Mouse (Mus musculus) stomach, embryonic 14.5 days (tissue): ENCODE results near the gene Gm5447. TPM values are rescaled to one million over a fixed set of nuclear protein-coding genes. Genes with fewer than 3 reads are reported as not detected.

Experiments used
- ATAC-seq: fragments of 200-750 bp; cut with Nextera tagmentation; 2 replicates; pipeline ENCODE4 v1.8.0; 2017; ENCODE audit warnings: low read depth, moderate TSS enrichment; ENCODE audit not compliant: insufficient number of reproducible peaks, insufficient read depth, low FRiP score
- H3K27ac ChIP-seq: fragments of 300-500 bp; sonication (generic); 2 replicates; pipeline ENCODE4 v1.5.1; 2014; ENCODE audit warnings: mild to moderate bottlenecking, low read length, moderate library complexity, mixed read lengths
- H3K27me3 ChIP-seq: fragments of 300-500 bp; sonication (generic); 2 replicates; pipeline ENCODE4 v1.6.1; 2014; ENCODE audit warnings: low read length, control low read depth, mixed read lengths; ENCODE audit not compliant: control insufficient read depth, insufficient read depth
- H3K36me3 ChIP-seq: fragments of 300-500 bp; sonication (generic); 2 replicates; pipeline ENCODE4 v1.6.1; 2014; ENCODE audit warnings: mild to moderate bottlenecking, control low read depth, low read length, moderate library complexity, mixed read lengths; ENCODE audit not compliant: control insufficient read depth, insufficient read depth
- H3K4me1 ChIP-seq: fragments of 300-500 bp; sonication (generic); 2 replicates; pipeline ENCODE4 v1.6.1; 2014; ENCODE audit warnings: low read length, control low read depth, mixed read lengths; ENCODE audit not compliant: control insufficient read depth, insufficient read depth
- H3K4me2 ChIP-seq: fragments of 300-500 bp; sonication (generic); replicated peaks from 2 replicates; pipeline ENCODE4 v1.6.1; 2014; ENCODE audit warnings: low read depth, low read length, control low read depth
- H3K4me3 ChIP-seq: fragments of 300-500 bp; sonication (generic); 2 replicates; pipeline ENCODE4 v1.5.1; 2014; ENCODE audit warnings: low read depth, low read length, control low read depth
- H3K9ac ChIP-seq: fragments of 300-500 bp; sonication (generic); replicated peaks from 2 replicates; pipeline ENCODE4 v1.6.1; 2014; ENCODE audit warnings: low read depth, mild to moderate bottlenecking, control low read depth, low read length, moderate library complexity, mixed read lengths
- H3K9me3 ChIP-seq: fragments of 300-500 bp; sonication (generic); 2 replicates; pipeline ENCODE4 v1.6.1; 2016; ENCODE audit warnings: low read depth, low read length, control low read depth; ENCODE audit not compliant: control insufficient read depth
- WGBS: fragments of 180-500 bp; shearing (Covaris S2); extraction: QIAGEN DNeasy Blood & Tissue Kit; methylation state at CpG from one replicate; pipeline ENCODE4 v1.1.7; 2014; 5-methylcytosine and 5-hydroxymethylcytosine counted together
- polyA plus RNA-seq: library from polyadenylated mRNA; unstranded; fragments of >200 nt; fragmentation: Nextera tagmentation; extraction: Ambion mirVana; gene quantifications from 2 replicates; pipeline ENCODE4 v1.2.1, GENCODE M21; 2014

Gene Gm5447
- polyA plus RNA-seq, 1 experiment from 2014 or later = 0.13 TPM

- H3K9ac ChIP-seq = peak overlapping the region; percentile 28; the same call in 1 of the 2 replicates
- H3K4me1 ChIP-seq = peaks cover 7% of the 10 kb centered on the region; the same call in 1 of the 2 replicates
- ATAC-seq = peak; percentile 25; the same call in 1 of the 2 replicates
- H3K27ac ChIP-seq = peak overlapping the region; percentile 22; the same call in 1 of the 2 replicates
- H3K9me3 ChIP-seq = no peaks in the 10 kb centered on the region
- H3K4me2 ChIP-seq = peak overlapping the region; percentile 66
- WGBS = 23% methylated on average over 5 of the region's 5 CpGs
- peak overlapping the region; percentile 93 for H3K4me3 ChIP-seq
- no peaks in the 10 kb centered on the region for H3K36me3 ChIP-seq
- no peaks in the 10 kb centered on the region for H3K27me3 ChIP-seq
These were observed 235 bp downstream of the Gm5447 start for GRCm38 (mm10) chr13:30974247-30974630.

- Histone ChIP-seq H3K9me3 (no peaks in the 10 kb centered on the region), H3K36me3 (no peaks in the 10 kb centered on the region), H3K27me3 (no peaks in the 10 kb centered on the region), H3K9ac (no peak overlapping the region), H3K4me3 (no peak overlapping the region), H3K4me1 (peaks cover 7% of the 10 kb centered on the region; the same call in 1 of the 2 replicates), H3K27ac (no peak overlapping the region), H3K4me2 (no peak overlapping the region)
- WGBS = 31% methylated on average over 8 of the region's 8 CpGs
- no peak for ATAC-seq
These were observed 2.6 kb downstream of the Gm5447 start for GRCm38 (mm10) chr13:30976536-30977084.

- no peak for ATAC-seq
These were observed 4.2 kb downstream of the Gm5447 start for GRCm38 (mm10) chr13:30978224-30978623.

GRCm38 (mm10) chr13:30981666-30982065 is 7.7 kb downstream of the Gm5447 start:
- Histone ChIP-seq H3K4me1 (0 out of 2 replicates have a peak, but pooled peaks cover 4% of the 10 kb centered on the region), H3K27me3 (no peaks in the 10 kb centered on the region), H3K27ac (no peak overlapping the region), H3K4me3 (no peak overlapping the region), H3K36me3 (no peaks in the 10 kb centered on the region), H3K4me2 (no peak overlapping the region), H3K9ac (no peak overlapping the region), H3K9me3 (no peaks in the 10 kb centered on the region)
- ATAC-seq = no peak
- WGBS = 80% methylated on average over 1 of the region's 1 CpGs

More at GRCm38 (mm10) chr13:30978224-30978623, 4.2 kb downstream of the Gm5447 start:
- H3K36me3 ChIP-seq = no peaks in the 10 kb centered on the region
- WGBS = 61% methylated on average over 4 of the region's 4 CpGs
- peaks cover 5% of the 10 kb centered on the region; the same call in 1 of the 2 replicates for H3K4me1 ChIP-seq
- no peaks in the 10 kb centered on the region for H3K9me3 ChIP-seq
- no peak overlapping the region for H3K4me3 ChIP-seq
- H3K9ac ChIP-seq = no peak overlapping the region
- H3K27me3 ChIP-seq = no peaks in the 10 kb centered on the region
- H3K27ac ChIP-seq = no peak overlapping the region
- H3K4me2 ChIP-seq = no peak overlapping the region

GRCm38 (mm10) chr13:30985275-30985597 is 11.2 kb downstream of the Gm5447 start:
- H3K36me3 ChIP-seq = no peaks in the 10 kb centered on the region
- 18% methylated on average over 13 of the region's 13 CpGs for WGBS
- 0 out of 2 replicates have a peak, but pooled peaks cover 9% of the 10 kb centered on the region for H3K4me1 ChIP-seq
- no peak for ATAC-seq
- H3K4me2 ChIP-seq = peak overlapping the region; percentile 66
- H3K4me3 ChIP-seq = peak overlapping the region; percentile 29
- no peaks in the 10 kb centered on the region for H3K9me3 ChIP-seq
- H3K9ac ChIP-seq = peak overlapping the region; percentile 48
- H3K27ac ChIP-seq = peak overlapping the region; percentile 81
- H3K27me3 ChIP-seq = no peaks in the 10 kb centered on the region

- H3K36me3 ChIP-seq = no peaks in the 10 kb centered on the region
- H3K9ac ChIP-seq = peak overlapping the region; percentile 48
- H3K4me3 ChIP-seq = peak overlapping the region; percentile 29
- 17% methylated on average over 27 of the region's 27 CpGs for WGBS
- H3K27me3 ChIP-seq = no peaks in the 10 kb centered on the region
- peak overlapping the region; percentile 66 for H3K4me2 ChIP-seq
- peaks cover 12% of the 10 kb centered on the region; the same call in 1 of the 2 replicates for H3K4me1 ChIP-seq
- peak overlapping the region; percentile 81 for H3K27ac ChIP-seq
- H3K9me3 ChIP-seq = no peaks in the 10 kb centered on the region
- ATAC-seq = peak; percentile 34; the same call in 1 of the 2 replicates
These were observed 11.8 kb downstream of the Gm5447 start for GRCm38 (mm10) chr13:30985598-30986466.

- Histone ChIP-seq H3K9me3 (no peaks in the 10 kb centered on the region), H3K27ac (0 out of 2 replicates have a peak overlapping the region, but pooled peaks have one; percentile 18), H3K4me1 (peaks cover 12% of the 10 kb centered on the region; the same call in 1 of the 2 replicates), H3K36me3 (no peaks in the 10 kb centered on the region), H3K4me3 (no peak overlapping the region), H3K27me3 (no peaks in the 10 kb centered on the region), H3K4me2 (no peak overlapping the region), H3K9ac (no peak overlapping the region)
- no peak for ATAC-seq
- WGBS = 62% methylated on average over 10 of the region's 10 CpGs
These were observed 13.0 kb downstream of the Gm5447 start for GRCm38 (mm10) chr13:30986934-30987455.

GRCm38 (mm10) chr13:30987686-30988085 is 13.7 kb downstream of the Gm5447 start:
- H3K4me1 ChIP-seq = peaks cover 12% of the 10 kb centered on the region; the same call in 1 of the 2 replicates
- H3K9ac ChIP-seq = no peak overlapping the region
- 80% methylated on average over 2 of the region's 2 CpGs for WGBS
- no peaks in the 10 kb centered on the region for H3K27me3 ChIP-seq
- H3K4me2 ChIP-seq = no peak overlapping the region
- no peak overlapping the region for H3K27ac ChIP-seq
- ATAC-seq = no peak
- no peaks in the 10 kb centered on the region for H3K36me3 ChIP-seq
- H3K4me3 ChIP-seq = no peak overlapping the region
- H3K9me3 ChIP-seq = no peaks in the 10 kb centered on the region
